Mouse (Mus musculus) liver, adult 10 weeks (tissue): Measurements from ENCODE around the gene Rprd1b. TPM values are rescaled to one million over a fixed set of nuclear protein-coding genes. Genes with fewer than 3 reads are reported as not detected.

Source experiments
- polyA plus RNA-seq: library from polyadenylated mRNA; stranded (reverse); fragments of 350-450 nt; fragmentation: Illumina TruSeq; extraction: RNeasy Lipid Tissue Mini Kit (QIAGEN cat#74804); gene quantifications from one replicate; pipeline ENCODE4 v1.2.3, GENCODE M21; 2014; ENCODE audit warnings: low read depth, low replicate concordance

Gene Rprd1b
- 11.5 TPM for polyA plus RNA-seq

GRCm38 (mm10) chr2:158028354-158028863 lies at the start of gene Rprd1b, which contains the start of gene Tti1:
Gene Rprd1b, plus strand, starts transcription at chr2:158028497.
Gene Tti1, minus strand, starts transcription at chr2:158028433.

GRCm38 (mm10) chr2:158146223-158146622 lies 117.9 kb downstream of the Rprd1b start, which contains the start of gene Tgm2:
Gene Tgm2, minus strand, starts transcription at chr2:158146436.

Other genes with a start within 250 kb of the Rprd1b start
- gene Vstm2l, start 113.8 kb upstream of the Rprd1b start, polyA plus RNA-seq: not detected
- 5.5 TPM for gene Tti1, start 64 bp upstream of the Rprd1b start, polyA plus RNA-seq
- gene Tgm2, start 117.9 kb downstream of the Rprd1b start, polyA plus RNA-seq: 7.4 TPM
- not detected for gene D630003M21Rik, start 200.7 kb downstream of the Rprd1b start, polyA plus RNA-seq
- not detected for gene Bpi, start 229.6 kb downstream of the Rprd1b start, polyA plus RNA-seq